ENCODE assay signal across 12 mouse cellular contexts in genomic region chr10:42504096-42504710, GRCm38 (mm10). TPM values are rescaled to one million over a fixed set of nuclear protein-coding genes. Genes with fewer than 3 reads are reported as not detected.
DNase-seq lines count a peak whose midpoint lies in the region; ATAC-seq and TF ChIP-seq lines count a peak whose summit lies in the region.
"Had no signal": no experiment of that assay in that cellular context is flagged by ENCODE, and none has a peak within 500 bp of the region (broad histone marks: within the 10 kb centered on the region; RNA-seq: fewer than 3 reads in every experiment).

No protein-coding gene starts in this region.

- no peaks in the 10 kb centered on the region for H3K27me3 ChIP-seq in liver, postnatal 0 days (ENCODE audit: insufficient read depth, low read length)
- H3K27me3 ChIP-seq: forebrain, embryonic 12.5 days; hindbrain, embryonic 13.5 days had no signal

- no peak for TF ChIP-seq EP300 in liver, postnatal 0 days (IDR thresholded peaks at IDR 0.05; ENCODE audit: low read depth)

- H3K9me3 ChIP-seq in liver, postnatal 0 days (ENCODE audit: low read length), result no peaks in the 10 kb centered on the region
- H3K9me3 ChIP-seq: forebrain, embryonic 12.5 days; hindbrain, embryonic 13.5 days had no signal

- no peak for ATAC-seq in liver, postnatal 0 days

- no peak for TF ChIP-seq POLR2A in bone marrow, adult 2 months (IDR thresholded peaks at IDR 0.05; ENCODE audit: borderline replicate concordance, control insufficient read depth, low read depth, low read length)

- no peak overlapping the region for H3K27ac ChIP-seq in bone marrow, adult 2 months (ENCODE audit: control insufficient read depth, insufficient read depth, low read depth, low read length, poor library complexity)
- 0 out of 2 replicates have a peak overlapping the region, but pooled peaks have one; percentile 35 for H3K27ac ChIP-seq in liver, postnatal 0 days (ENCODE audit: low read depth)
- H3K27ac ChIP-seq: forebrain, embryonic 12.5 days; hindbrain, embryonic 13.5 days had no signal

- 0 out of 2 replicates have a peak overlapping the region, but pooled peaks have one; percentile 2 for H3K9ac ChIP-seq in liver, postnatal 0 days (replicated peaks)
- H3K9ac ChIP-seq: forebrain, embryonic 12.5 days; hindbrain, embryonic 13.5 days had no signal

- H3K4me3 ChIP-seq in bone marrow, adult 2 months (replicated peaks; ENCODE audit: control insufficient read depth, low read depth, low read length), result peak overlapping the region; percentile 9
- H3K4me3 ChIP-seq in liver, postnatal 0 days (ENCODE audit: low read depth, low read length), result peak overlapping the region; percentile 89
- H3K4me3 ChIP-seq: forebrain, embryonic 12.5 days; hindbrain, embryonic 13.5 days had no signal

- 0 out of 2 replicates have a peak, but pooled peaks have one; percentile 2 for TF ChIP-seq CTCF in bone marrow, adult 2 months (IDR thresholded peaks at IDR 0.05; ENCODE audit: control insufficient read depth, insufficient read depth, low read length)
- peak; percentile 28 for TF ChIP-seq CTCF in liver, postnatal 0 days (IDR thresholded peaks at IDR 0.05; ENCODE audit: low read depth)

- peak overlapping the region; percentile 87 for H3K4me2 ChIP-seq in liver, postnatal 0 days (ENCODE audit: low read depth, low read length)

- peaks cover 1% of the 10 kb centered on the region; the same call in 1 of the 2 replicates for H3K4me1 ChIP-seq in bone marrow, adult 2 months (ENCODE audit: control insufficient read depth, insufficient read depth, low read length)
- peaks cover 27% of the 10 kb centered on the region for H3K4me1 ChIP-seq in liver, postnatal 0 days (ENCODE audit: insufficient read depth)

- DNase-seq in heart, adult 9 months (ENCODE audit: low spot score in 2 of 2), result peak; percentile 43 to 53
- no peak for DNase-seq in heart, postnatal 4 days
- peak; percentile 18 for DNase-seq in CD4-positive helper T cell, adult 2 months (ENCODE audit: low read depth, low spot score)
- DNase-seq in liver, postnatal 0 days, result no peak
- no peak for DNase-seq in cerebellum, postnatal 36 days
- no peak for DNase-seq in spleen, postnatal 4 days (ENCODE audit: low spot score in 2 of 2)
- no peak for DNase-seq in thymus, postnatal 0 days (ENCODE audit: low spot score)
- DNase-seq: cerebellum, adult 11-12 months; thymus, postnatal 36 days had no signal

- 45% methylated on average over 10 of the region's 10 CpGs for WGBS in bone marrow, adult 2 months
- 64% methylated on average over 10 of the region's 10 CpGs for WGBS in liver, postnatal 0 days (ENCODE audit: insufficient replicate concordance)

- peaks cover 5% of the 10 kb centered on the region; the same call in 1 of the 2 replicates for H3K36me3 ChIP-seq in liver, postnatal 0 days (replicated peaks; ENCODE audit: insufficient read depth, low read length)

RNA-seq across cellular contexts. Expression of gene Snx3, which starts 2.4 kb away (rescaled TPM):
- 100 to 1,000 TPM; 211 to 223 TPM for total RNA-seq in heart, postnatal 4 days (2021)
- 54.6 and 93.1 TPM in 2 replicates for polyA plus RNA-seq in bone marrow, adult 2 months (2011; ENCODE audit: insufficient read depth, insufficient read length, low replicate concordance, missing spikeins)
- 173 and 176 TPM in 2 replicates for polyA plus RNA-seq in liver, postnatal 0 days (2015; fragmentation: Nextera tagmentation; extraction: Ambion mirVana)
- polyA plus RNA-seq in thymus, postnatal 0 days (2015; fragmentation: Nextera tagmentation; extraction: Ambion mirVana), result 363 and 394 TPM in 2 replicates

RNA-seq across cellular contexts. Expression of gene Afg1l, which starts 25.8 kb away (rescaled TPM):
- total RNA-seq in heart, postnatal 4 days (2021), result 10 to 100 TPM; 19.2 to 22.1 TPM
- polyA plus RNA-seq in bone marrow, adult 2 months (2011; ENCODE audit: insufficient read depth, insufficient read length, low replicate concordance, missing spikeins), result 4.1 and 5.0 TPM in 2 replicates
- polyA plus RNA-seq in liver, postnatal 0 days (2015; fragmentation: Nextera tagmentation; extraction: Ambion mirVana), result 2.3 and 2.9 TPM in 2 replicates
- 4.4 and 5.2 TPM in 2 replicates for polyA plus RNA-seq in thymus, postnatal 0 days (2015; fragmentation: Nextera tagmentation; extraction: Ambion mirVana)

Comparison
In these comparisons a context has a peak if more than half of its experiments do, and no peak if none do; other contexts are left out.
1. DNase-seq: peak in heart, adult 9 months (2 of 2) and CD4-positive helper T cell, adult 2 months (single experiment); none in heart, postnatal 4 days (single experiment), liver, postnatal 0 days (single experiment), cerebellum, postnatal 36 days (0 of 2), spleen, postnatal 4 days (0 of 2) and thymus, postnatal 0 days (single experiment).